Comparison of ENCODE assay signal across 8 mouse cellular contexts in the genomic region with DNA sequence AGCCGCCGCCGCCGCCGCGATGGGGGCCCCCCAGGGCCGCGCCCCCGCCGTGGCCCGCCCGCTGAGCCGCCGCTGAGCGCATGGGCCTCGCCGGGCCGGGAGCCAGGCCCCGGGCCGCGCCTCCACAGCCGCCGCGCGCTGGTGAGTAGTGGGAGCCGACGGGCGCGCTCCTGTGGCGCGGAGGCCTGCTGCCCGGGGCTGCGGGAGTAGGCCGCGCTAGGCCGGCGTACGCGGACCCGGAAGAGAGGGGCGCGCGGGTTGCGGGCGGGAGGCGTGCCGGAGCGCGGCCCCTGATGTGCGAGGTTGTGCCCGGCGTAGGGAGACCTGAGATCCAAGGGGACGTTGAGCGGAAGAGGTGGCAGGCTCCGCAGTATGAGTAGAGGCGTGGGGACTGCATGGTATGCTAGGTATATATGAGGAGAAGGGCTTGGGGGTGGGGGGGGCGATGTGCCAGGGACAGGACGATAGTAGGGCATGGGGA. TPM values are rescaled to one million over a fixed set of nuclear protein-coding genes. Genes with fewer than 3 reads are reported as not detected.
DNase-seq lines count a peak whose midpoint lies in the region; ATAC-seq lines count a peak whose summit lies in the region.

No protein-coding gene starts in this region.

- H3K36me3 ChIP-seq in midbrain, embryonic 11.5 days (ENCODE audit: control insufficient read depth, insufficient read depth, low read length) = peaks cover 8% of the 10 kb centered on the region; the same call in 1 of the 2 replicates

- peak overlapping the region; percentile 97 for H3K4me3 ChIP-seq in midbrain, embryonic 11.5 days (ENCODE audit: low read depth, low read length)

- H3K9me3 ChIP-seq in midbrain, embryonic 11.5 days (ENCODE audit: control insufficient read depth, low read length) = no peaks in the 10 kb centered on the region

- peaks cover 18% of the 10 kb centered on the region for H3K4me1 ChIP-seq in midbrain, embryonic 11.5 days (ENCODE audit: control insufficient read depth, insufficient read depth, low read length)

- H3K4me2 ChIP-seq in midbrain, embryonic 11.5 days = peak overlapping the region; percentile 71

- H3K27ac ChIP-seq in midbrain, embryonic 11.5 days (ENCODE audit: low read depth, low read length) = peak overlapping the region; percentile 71

- H3K27me3 ChIP-seq in midbrain, embryonic 11.5 days (ENCODE audit: control insufficient read depth, insufficient read depth, low read length) = peaks cover 10% of the 10 kb centered on the region

- peak; percentile 40 to 49 for DNase-seq in cerebellum, postnatal 36 days
- DNase-seq in cerebellum, adult 11 months = no peak
- peak; percentile 56 for DNase-seq in right cerebral cortex, postnatal 4 days
- DNase-seq in right cerebral cortex, adult 18-20 months = no peak
- DNase-seq in kidney, postnatal 10 days = peak; percentile 74
- DNase-seq in midbrain, embryonic 11.5 days (ENCODE audit: low spot score, missing footprints) = peak; percentile 92
- DNase-seq in c-Kit-positive CD71-positive TER-119-positive erythroid progenitor cells, embryonic 14.5 days (ENCODE audit: low spot score) = no peak

- H3K9ac ChIP-seq in midbrain, embryonic 11.5 days (ENCODE audit: low read length) = peak overlapping the region; percentile 98

- under 1% methylated on average over 51 of the region's 58 CpGs for WGBS in midbrain, embryonic 11.5 days

- peak; percentile 47 for ATAC-seq in erythroid progenitor cell, adult 5-6 weeks (replicated peaks; ENCODE audit: low FRiP score, poor library complexity, severe bottlenecking)
- ATAC-seq in midbrain, embryonic 11.5 days (ENCODE audit: low FRiP score) = peak; percentile 64

RNA-seq across cellular contexts. Expression of a gene that starts 0.5 kb away (rescaled TPM):
- total RNA-seq in erythroid progenitor cell, adult 5-6 weeks (2015; ENCODE audit: low replicate concordance) = 12.2 and 35.3 TPM in 2 replicates
- total RNA-seq in erythroid progenitor cell, adult 5-6 weeks (2017; ENCODE audit: low replicate concordance) = 44.4 and 84.3 TPM in 2 replicates
- 11.4 and 12.7 TPM in 2 replicates for polyA plus RNA-seq in midbrain, embryonic 11.5 days (2014; fragmentation: Nextera tagmentation; extraction: Ambion mirVana)

RNA-seq across cellular contexts. Expression of a gene that starts 15.6 kb away (rescaled TPM):
- 32.3 and 39.3 TPM in 2 replicates for total RNA-seq in erythroid progenitor cell, adult 5-6 weeks (2015; ENCODE audit: low replicate concordance)
- 27.6 and 30.9 TPM in 2 replicates for total RNA-seq in erythroid progenitor cell, adult 5-6 weeks (2017; ENCODE audit: low replicate concordance)
- 256 and 275 TPM in 2 replicates for polyA plus RNA-seq in midbrain, embryonic 11.5 days (2014; fragmentation: Nextera tagmentation; extraction: Ambion mirVana)

RNA-seq across cellular contexts. Expression of a gene that starts 25.8 kb away (rescaled TPM):
- 13.0 and 13.8 TPM in 2 replicates for total RNA-seq in erythroid progenitor cell, adult 5-6 weeks (2015; ENCODE audit: low replicate concordance)
- 6.7 and 8.9 TPM in 2 replicates for total RNA-seq in erythroid progenitor cell, adult 5-6 weeks (2017; ENCODE audit: low replicate concordance)
- 1.1 and 1.3 TPM in 2 replicates for polyA plus RNA-seq in midbrain, embryonic 11.5 days (2014; fragmentation: Nextera tagmentation; extraction: Ambion mirVana)

RNA-seq across cellular contexts. Expression of a gene that starts 43.5 kb away (rescaled TPM):
- 3.6 and 5.9 TPM in 2 replicates for total RNA-seq in erythroid progenitor cell, adult 5-6 weeks (2015; ENCODE audit: low replicate concordance)
- total RNA-seq in erythroid progenitor cell, adult 5-6 weeks (2017; ENCODE audit: low replicate concordance) = 3.4 TPM in 1 of 2 replicates, not detected in the other
- polyA plus RNA-seq in midbrain, embryonic 11.5 days (2014; fragmentation: Nextera tagmentation; extraction: Ambion mirVana) = 51.5 and 57.7 TPM in 2 replicates

RNA-seq across cellular contexts. Expression of a gene that starts 48.8 kb away (rescaled TPM):
- total RNA-seq in erythroid progenitor cell, adult 5-6 weeks (2015; ENCODE audit: low replicate concordance) = 1.8 TPM in 1 of 2 replicates, not detected in the other
- total RNA-seq in erythroid progenitor cell, adult 5-6 weeks (2017; ENCODE audit: low replicate concordance) = 1.4 TPM in 1 of 2 replicates, not detected in the other
- polyA plus RNA-seq in midbrain, embryonic 11.5 days (2014; fragmentation: Nextera tagmentation; extraction: Ambion mirVana) = 17.0 and 18.1 TPM in 2 replicates

Comparison
In these comparisons a context has a peak if more than half of its experiments do, and no peak if none do; other contexts are left out.
1. DNase-seq: peak in cerebellum, postnatal 36 days (2 of 2), right cerebral cortex, postnatal 4 days (single experiment), kidney, postnatal 10 days (single experiment) and midbrain, embryonic 11.5 days (single experiment); none in cerebellum, adult 11 months (single experiment), right cerebral cortex, adult 18-20 months (single experiment) and c-Kit-positive CD71-positive TER-119-positive erythroid progenitor cells, embryonic 14.5 days (single experiment).